Mouse (Mus musculus) hindbrain, postnatal 0 days (tissue): ENCODE measurements at regions not wholly inside any gene's neighbourhood (a gene's known extent, or its start where the extent isn't known, plus 50 kb on each side); places are given as distances from the start of the nearest gene placed in this dataset.

Source experiments
- ATAC-seq: fragments of 200-750 bp; cut with Nextera tagmentation; 2 replicates; pipeline ENCODE4 v1.8.0; 2017; ENCODE audit warnings: mild to moderate bottlenecking, moderate TSS enrichment, moderate library complexity
- DNase-seq: peaks from one replicate; pipeline ENCODE4 v3.0.0-alpha.2; 2015; ENCODE audit warnings: low spot score
- H3K27ac ChIP-seq: fragments of 300-500 bp; sonication (generic); 2 replicates; pipeline ENCODE4 v1.5.1; 2014; ENCODE audit warnings: mild to moderate bottlenecking
- H3K27me3 ChIP-seq: fragments of 300-500 bp; sonication (generic); 2 replicates; pipeline ENCODE4 v1.6.1; 2014; ENCODE audit warnings: low read length, mixed read lengths; ENCODE audit not compliant: insufficient read depth
- H3K36me3 ChIP-seq: fragments of 300-500 bp; sonication (generic); 2 replicates; pipeline ENCODE4 v1.6.1; 2014; ENCODE audit warnings: low read length, mixed read lengths; ENCODE audit not compliant: insufficient read depth
- H3K4me1 ChIP-seq: fragments of 300-500 bp; sonication (generic); 2 replicates; pipeline ENCODE4 v1.6.1; 2014; ENCODE audit warnings: antibody characterized with exemption, low read length, mixed read lengths; ENCODE audit not compliant: insufficient read depth
- H3K4me2 ChIP-seq: fragments of 300-500 bp; sonication (generic); 2 replicates; pipeline ENCODE4 v1.6.1; 2014; ENCODE audit warnings: low read depth, mild to moderate bottlenecking, low read length, moderate library complexity, mixed read lengths
- H3K4me3 ChIP-seq: fragments of 300-500 bp; sonication (generic); 2 replicates; pipeline ENCODE4 v1.5.1; 2014; ENCODE audit warnings: low read length
- H3K9ac ChIP-seq: fragments of 300-500 bp; sonication (generic); replicated peaks from 2 replicates; pipeline ENCODE4 v1.6.1; 2014; ENCODE audit warnings: mild to moderate bottlenecking, low read length, moderate library complexity, mixed read lengths
- H3K9me3 ChIP-seq: fragments of 300-500 bp; sonication (generic); 2 replicates; pipeline ENCODE4 v1.6.1; 2016; ENCODE audit warnings: low read length, mixed read lengths
- CTCF ChIP-seq: IDR thresholded peaks from 2 replicates; pipeline ENCODE4 v1.5.1; 2016; ENCODE audit warnings: antibody characterized with exemption, control low read depth, low read depth
- WGBS: fragments of 180-500 bp; shearing (Covaris S2); extraction: QIAGEN DNeasy Blood & Tissue Kit; methylation state at CpG from one replicate; pipeline ENCODE4 v1.1.7; 2014; 5-methylcytosine and 5-hydroxymethylcytosine counted together

DNA sequence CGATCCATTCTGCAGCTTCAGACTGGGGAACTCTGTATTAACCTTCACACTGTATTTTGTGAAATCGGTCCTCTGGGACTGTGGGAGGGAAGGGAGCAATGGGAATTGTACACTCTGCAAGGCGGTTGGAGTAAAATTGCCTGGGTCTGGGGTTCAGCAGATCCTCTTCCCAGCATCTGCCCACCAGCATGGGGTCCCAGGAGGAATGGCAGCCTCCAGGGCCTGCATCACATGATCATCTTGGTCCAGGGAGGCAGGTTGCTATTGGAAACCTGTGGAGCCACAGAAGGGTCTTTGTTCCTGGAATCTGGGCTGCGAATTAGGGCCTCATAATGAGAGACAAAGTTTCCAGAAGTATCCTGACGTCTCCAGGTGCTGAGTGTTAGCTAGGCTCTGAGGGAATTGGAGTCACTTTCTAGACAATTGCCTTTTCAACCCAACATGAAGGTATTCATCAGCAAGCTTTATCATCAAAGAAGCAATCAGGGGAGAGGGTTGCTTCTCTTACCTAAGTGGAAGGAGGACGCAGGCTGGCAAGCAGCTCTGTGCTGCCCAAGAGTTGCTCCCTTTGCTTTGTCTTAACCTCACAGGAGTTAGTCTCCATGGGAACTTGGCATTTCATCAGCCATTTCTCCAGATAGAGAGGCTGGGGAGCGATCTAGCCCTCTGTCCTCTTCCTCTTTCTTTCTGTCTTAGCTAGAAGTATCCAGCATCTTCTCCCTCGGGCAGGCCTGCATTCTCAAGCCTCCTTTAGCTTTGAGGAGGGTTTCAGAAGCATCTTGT, 449.7 kb upstream of the Cdh4 start:
- H3K4me2 ChIP-seq: no peak overlapping the region
- no peaks in the 10 kb centered on the region for H3K27me3 ChIP-seq
- no peak for TF ChIP-seq CTCF
- WGBS: 34% methylated on average over 8 of the region's 8 CpGs
- H3K27ac ChIP-seq: no peak overlapping the region
- DNase-seq: peak; percentile 38
- peaks cover 4% of the 10 kb centered on the region; the same call in 1 of the 2 replicates for H3K4me1 ChIP-seq
- no peak overlapping the region for H3K4me3 ChIP-seq
- ATAC-seq: peak; percentile 29; the same call in 1 of the 2 replicates
- no peaks in the 10 kb centered on the region for H3K9me3 ChIP-seq
- H3K36me3 ChIP-seq: no peaks in the 10 kb centered on the region
- no peak overlapping the region for H3K9ac ChIP-seq

- Histone ChIP-seq H3K4me2 (no peak overlapping the region), H3K9ac (no peak overlapping the region), H3K4me1 (0 out of 2 replicates have a peak, but pooled peaks cover under 1% of the 10 kb centered on the region), H3K27me3 (no peaks in the 10 kb centered on the region), H3K27ac (no peak overlapping the region), H3K9me3 (no peaks in the 10 kb centered on the region), H3K36me3 (no peaks in the 10 kb centered on the region), H3K4me3 (no peak overlapping the region)
- no peak for DNase-seq
- ATAC-seq: no peak
- 74% methylated on average over 2 of the region's 2 CpGs for WGBS
- no peak for TF ChIP-seq CTCF
Observed at GRCm38 (mm10) chr2:178997921-178998320, 444.3 kb upstream of the Cdh4 start.

GRCm38 (mm10) chr2:179000448-179001081, 441.7 kb upstream of the Cdh4 start:
- Histone ChIP-seq H3K9ac (no peak overlapping the region), H3K27ac (no peak overlapping the region), H3K4me3 (no peak overlapping the region), H3K4me2 (no peak overlapping the region), H3K4me1 (no peaks in the 10 kb centered on the region), H3K36me3 (no peaks in the 10 kb centered on the region), H3K27me3 (no peaks in the 10 kb centered on the region), H3K9me3 (no peaks in the 10 kb centered on the region)
- no peak for TF ChIP-seq CTCF
- DNase-seq (no peak), ATAC-seq (no peak)
- 79% methylated on average over 17 of the region's 17 CpGs for WGBS

- no peaks in the 10 kb centered on the region for H3K9me3 ChIP-seq
- H3K4me3 ChIP-seq: no peak overlapping the region
- ATAC-seq (no peak), DNase-seq (no peak)
- no peaks in the 10 kb centered on the region for H3K4me1 ChIP-seq
- H3K27ac ChIP-seq: no peak overlapping the region
- WGBS: 85% methylated on average over 6 of the region's 6 CpGs
- no peak overlapping the region for H3K9ac ChIP-seq
- TF ChIP-seq CTCF: no peak
- H3K27me3 ChIP-seq: no peaks in the 10 kb centered on the region
- no peaks in the 10 kb centered on the region for H3K36me3 ChIP-seq
- no peak overlapping the region for H3K4me2 ChIP-seq
Observed at GRCm38 (mm10) chr2:179007766-179008165, 434.5 kb upstream of the Cdh4 start.

- WGBS: 87% methylated on average over 6 of the region's 6 CpGs
Observed at GRCm38 (mm10) chr2:179013891-179014593, 428.2 kb upstream of the Cdh4 start.

DNA sequence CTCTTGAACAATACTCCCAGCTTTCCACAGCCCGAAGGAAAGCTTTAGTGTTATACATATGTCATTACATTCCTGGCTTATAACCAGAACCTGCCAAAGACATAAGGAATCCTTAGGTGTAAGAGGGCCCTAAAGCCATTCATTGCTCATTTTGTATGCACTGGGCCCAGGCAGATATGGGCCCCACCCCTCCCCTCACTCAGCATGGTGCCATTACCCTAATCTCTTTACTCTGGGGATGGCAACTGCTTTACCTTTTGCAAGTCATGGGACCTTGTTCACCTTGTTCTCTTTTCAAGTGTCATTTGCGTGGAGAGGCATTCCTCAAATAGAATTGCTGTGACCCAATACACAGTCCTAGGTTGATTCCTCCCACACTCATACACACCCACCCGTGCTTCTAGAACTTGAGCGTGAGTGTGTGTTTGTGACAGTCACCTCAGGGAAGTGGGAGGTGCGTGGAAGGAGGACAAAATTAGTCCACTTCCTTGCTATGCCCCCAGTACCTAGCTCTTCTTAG, 419.5 kb upstream of the Cdh4 start:
- H3K4me1 ChIP-seq: 0 out of 2 replicates have a peak, but pooled peaks cover 3% of the 10 kb centered on the region
- 76% methylated on average over 5 of the region's 5 CpGs for WGBS

More at GRCm38 (mm10) chr2:179013891-179014593, 428.2 kb upstream of the Cdh4 start:
- Histone ChIP-seq H3K36me3 (no peaks in the 10 kb centered on the region), H3K4me1 (no peaks in the 10 kb centered on the region), H3K9ac (no peak overlapping the region), H3K4me3 (no peak overlapping the region), H3K27me3 (no peaks in the 10 kb centered on the region), H3K27ac (no peak overlapping the region), H3K9me3 (no peaks in the 10 kb centered on the region), H3K4me2 (no peak overlapping the region)
- TF ChIP-seq CTCF: no peak
- DNase-seq (no peak), ATAC-seq (no peak)

More for the DNA sequence above, 419.5 kb upstream of the Cdh4 start:
- Histone ChIP-seq H3K9me3 (no peaks in the 10 kb centered on the region), H3K27me3 (no peaks in the 10 kb centered on the region), H3K36me3 (no peaks in the 10 kb centered on the region), H3K4me2 (no peak overlapping the region), H3K9ac (no peak overlapping the region), H3K27ac (no peak overlapping the region), H3K4me3 (no peak overlapping the region)
- ATAC-seq: no peak
- no peak for TF ChIP-seq CTCF
- DNase-seq: no peak
